Comparison of ENCODE assay signal across 8 mouse cellular contexts in the genomic region with DNA sequence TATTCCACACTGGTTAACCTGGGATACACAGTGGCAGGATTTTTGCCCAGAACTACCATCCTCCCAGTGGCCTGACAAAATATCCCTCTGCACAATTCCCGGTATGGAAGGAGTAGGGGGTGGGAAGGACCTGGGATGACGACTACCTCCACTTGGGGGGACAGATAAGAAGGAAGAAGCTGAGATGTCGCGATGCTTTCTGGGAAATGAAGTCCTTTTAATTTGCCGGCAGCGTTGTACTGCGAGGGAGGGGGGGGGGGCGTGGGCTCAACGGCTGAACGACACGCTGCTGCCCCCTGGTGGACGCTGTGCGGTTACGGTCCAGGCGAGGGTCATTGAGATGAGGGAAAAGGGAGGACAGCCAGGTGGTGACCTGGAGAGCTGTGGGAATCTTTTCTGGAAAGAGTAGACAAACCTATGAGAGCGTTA. TPM values are rescaled to one million over a fixed set of nuclear protein-coding genes. Genes with fewer than 3 reads are reported as not detected.
DNase-seq lines count a peak whose midpoint lies in the region; ATAC-seq lines count a peak whose summit lies in the region.

No protein-coding gene starts in this region.

- H3K9me3 ChIP-seq in forebrain, embryonic 13.5 days (replicated peaks) = no peaks in the 10 kb centered on the region
- H3K9me3 ChIP-seq in hindbrain, embryonic 10.5 days = no peaks in the 10 kb centered on the region

- 1% methylated on average over 15 of the region's 16 CpGs for WGBS in forebrain, embryonic 13.5 days
- WGBS in hindbrain, embryonic 10.5 days = under 1% methylated on average over 16 of the region's 16 CpGs

- H3K27ac ChIP-seq in forebrain, embryonic 13.5 days = no peak overlapping the region
- peak overlapping the region; percentile 62 for H3K27ac ChIP-seq in hindbrain, embryonic 10.5 days

- ATAC-seq in cerebellum, adult (ENCODE audit: insufficient number of reproducible peaks, low FRiP score, low TSS enrichment) = peak; percentile 69
- peak; percentile 79 for ATAC-seq in forebrain, embryonic 13.5 days

- DNase-seq in adrenal gland, adult (ENCODE audit: inconsistent age in 2 of 2, low spot score in 1 of 2) = peak; percentile 65 to 87
- DNase-seq in adrenal gland, postnatal 4 days (ENCODE audit: low spot score in 2 of 2) = no peak
- DNase-seq in hindbrain, embryonic 10.5 days (ENCODE audit: low spot score) = peak; percentile 88
- peak; percentile 72 to 81 for DNase-seq in layer of hippocampus, postnatal 10 days (ENCODE audit: low spot score in 2 of 2)
- peak; percentile 87 for DNase-seq in lung, postnatal 36 days
- peak; percentile 87 for DNase-seq in retina, postnatal 7 days (ENCODE audit: low read depth, low spot score)

- peaks cover 13% of the 10 kb centered on the region for H3K4me1 ChIP-seq in forebrain, embryonic 13.5 days
- peaks cover 13% of the 10 kb centered on the region for H3K4me1 ChIP-seq in hindbrain, embryonic 10.5 days (replicated peaks)

- H3K27me3 ChIP-seq in forebrain, embryonic 13.5 days = no peaks in the 10 kb centered on the region
- H3K27me3 ChIP-seq in hindbrain, embryonic 10.5 days (ENCODE audit: insufficient read depth, poor library complexity, severe bottlenecking) = no peaks in the 10 kb centered on the region

- H3K9ac ChIP-seq in forebrain, embryonic 13.5 days = 0 out of 2 replicates have a peak overlapping the region, but pooled peaks have one; percentile 16

- H3K4me3 ChIP-seq in forebrain, embryonic 13.5 days = peak overlapping the region; percentile 25
- peak overlapping the region; percentile 34 for H3K4me3 ChIP-seq in hindbrain, embryonic 10.5 days

- H3K36me3 ChIP-seq in forebrain, embryonic 13.5 days (ENCODE audit: poor library complexity, severe bottlenecking) = no peaks in the 10 kb centered on the region
- H3K36me3 ChIP-seq in hindbrain, embryonic 10.5 days = no peaks in the 10 kb centered on the region

- peak overlapping the region; percentile 53 for H3K4me2 ChIP-seq in forebrain, embryonic 13.5 days

RNA-seq across cellular contexts. Expression of gene Polr2i, which starts 15.0 kb away (rescaled TPM):
- 10 to 100 TPM; 82.1 to 84.3 TPM for total RNA-seq in adrenal gland, postnatal 4 days (2021)
- polyA plus RNA-seq in forebrain, embryonic 13.5 days (2015; fragmentation: Nextera tagmentation; extraction: Ambion mirVana) = 189 and 194 TPM in 2 replicates
- 167 and 177 TPM in 2 replicates for polyA plus RNA-seq in hindbrain, embryonic 10.5 days (2016; fragmentation: Nextera tagmentation; extraction: Ambion mirVana)
- 10 to 100 TPM; 57.5 to 71.1 TPM for total RNA-seq in layer of hippocampus, postnatal 10 days (2021)

RNA-seq across cellular contexts. Expression of gene Tbcb, which starts 15.3 kb away (rescaled TPM):
- total RNA-seq in adrenal gland, postnatal 4 days (2021) = 10 to 100 TPM; 84.3 to 85.1 TPM
- polyA plus RNA-seq in forebrain, embryonic 13.5 days (2015; fragmentation: Nextera tagmentation; extraction: Ambion mirVana) = 318 and 339 TPM in 2 replicates
- polyA plus RNA-seq in hindbrain, embryonic 10.5 days (2016; fragmentation: Nextera tagmentation; extraction: Ambion mirVana) = 276 and 312 TPM in 2 replicates
- 100 to 1,000 TPM; 157 to 171 TPM for total RNA-seq in layer of hippocampus, postnatal 10 days (2021)

RNA-seq across cellular contexts. Expression of gene Capns1, which starts 18.1 kb away (rescaled TPM):
- 100 to 1,000 TPM; 418 to 431 TPM for total RNA-seq in adrenal gland, postnatal 4 days (2021)
- 51.9 and 54.9 TPM in 2 replicates for polyA plus RNA-seq in forebrain, embryonic 13.5 days (2015; fragmentation: Nextera tagmentation; extraction: Ambion mirVana)
- 65.1 and 72.5 TPM in 2 replicates for polyA plus RNA-seq in hindbrain, embryonic 10.5 days (2016; fragmentation: Nextera tagmentation; extraction: Ambion mirVana)
- 100 to 1,000 TPM; 215 to 229 TPM for total RNA-seq in layer of hippocampus, postnatal 10 days (2021)

RNA-seq across cellular contexts. Expression of gene Ovol3, which starts 18.8 kb away (rescaled TPM):
- total RNA-seq in adrenal gland, postnatal 4 days (2021) = not detected
- not detected in 2 replicates for polyA plus RNA-seq in forebrain, embryonic 13.5 days (2015; fragmentation: Nextera tagmentation; extraction: Ambion mirVana)
- not detected in 2 replicates for polyA plus RNA-seq in hindbrain, embryonic 10.5 days (2016; fragmentation: Nextera tagmentation; extraction: Ambion mirVana)
- not detected for total RNA-seq in layer of hippocampus, postnatal 10 days (2021)

RNA-seq across cellular contexts. Expression of gene Cox7a1, which starts 32.8 kb away (rescaled TPM):
- total RNA-seq in adrenal gland, postnatal 4 days (2021) = 100 to 1,000 TPM; 176 to 250 TPM
- polyA plus RNA-seq in forebrain, embryonic 13.5 days (2015; fragmentation: Nextera tagmentation; extraction: Ambion mirVana) = 1.7 and 4.4 TPM in 2 replicates
- polyA plus RNA-seq in hindbrain, embryonic 10.5 days (2016; fragmentation: Nextera tagmentation; extraction: Ambion mirVana) = 3.8 and 8.2 TPM in 2 replicates
- total RNA-seq in layer of hippocampus, postnatal 10 days (2021) = 1 to 10 TPM; 5.3 to 5.6 TPM

Comparison
In these comparisons a context has a peak if more than half of its experiments do, and no peak if none do; other contexts are left out.
1. DNase-seq: peak in adrenal gland, adult (2 of 2), hindbrain, embryonic 10.5 days (single experiment), layer of hippocampus, postnatal 10 days (2 of 2), lung, postnatal 36 days (single experiment) and retina, postnatal 7 days (single experiment); none in adrenal gland, postnatal 4 days (0 of 2).